Mouse (Mus musculus) embryonic facial prominence, embryonic 14.5 days (tissue): ENCODE results near the gene Noto. TPM values are rescaled to one million over a fixed set of nuclear protein-coding genes. Genes with fewer than 3 reads are reported as not detected.
"Not testable (repeated sequence)": the region's sequence is repeated elsewhere in the genome, so short reads cannot be mapped to it uniquely, and the experiment has no call there.

Experiments used
- ATAC-seq: fragments of 200-750 bp; cut with Nextera tagmentation; 2 replicates; pipeline ENCODE4 v1.8.0; 2017; ENCODE audit warnings: low read depth, moderate number of reproducible peaks, moderate TSS enrichment
- DNase-seq: peaks from one replicate; pipeline ENCODE4 v3.0.0-alpha.2; 2015; ENCODE audit warnings: low spot score
- H3K27ac ChIP-seq: fragments of 300-500 bp; sonication (generic); replicated peaks from 2 replicates; pipeline ENCODE4 v1.5.1; 2014; ENCODE audit warnings: low read depth, mild to moderate bottlenecking, low read length, moderate library complexity
- H3K27me3 ChIP-seq: fragments of 300-500 bp; sonication (generic); replicated peaks from 2 replicates; pipeline ENCODE4 v1.6.1; 2014; ENCODE audit warnings: low read length; ENCODE audit not compliant: control insufficient read depth, insufficient read depth
- H3K36me3 ChIP-seq: fragments of 300-500 bp; sonication (generic); 2 replicates; pipeline ENCODE4 v1.6.1; 2014; ENCODE audit warnings: low read length, mixed read lengths; ENCODE audit not compliant: control insufficient read depth, insufficient read depth
- H3K4me1 ChIP-seq: fragments of 300-500 bp; sonication (generic); 2 replicates; pipeline ENCODE4 v1.6.1; 2014; ENCODE audit warnings: antibody characterized with exemption, low read length; ENCODE audit not compliant: control insufficient read depth, insufficient read depth
- H3K4me2 ChIP-seq: fragments of 300-500 bp; sonication (generic); 2 replicates; pipeline ENCODE4 v1.6.1; 2014; ENCODE audit warnings: low read depth, mild to moderate bottlenecking, low read length, moderate library complexity, mixed read lengths
- H3K4me3 ChIP-seq: fragments of 300-500 bp; sonication (generic); 2 replicates; pipeline ENCODE4 v1.5.1; 2014; ENCODE audit warnings: low read depth, mild to moderate bottlenecking, low read length
- H3K9ac ChIP-seq: fragments of 300-500 bp; sonication (generic); 2 replicates; pipeline ENCODE4 v1.6.1; 2014; ENCODE audit warnings: low read depth, mild to moderate bottlenecking, low read length, moderate library complexity, mixed read lengths
- H3K9me3 ChIP-seq: fragments of 300-500 bp; sonication (generic); 2 replicates; pipeline ENCODE4 v1.6.1; 2016; ENCODE audit warnings: low read length; ENCODE audit not compliant: control insufficient read depth
- WGBS: fragments of 180-500 bp; shearing (Covaris S2); extraction: QIAGEN DNeasy Blood & Tissue Kit; methylation state at CpG from one replicate; pipeline ENCODE4 v1.1.7; 2014; 5-methylcytosine and 5-hydroxymethylcytosine counted together
- polyA plus RNA-seq: library from polyadenylated mRNA; unstranded; fragments of >200 nt; fragmentation: Nextera tagmentation; extraction: Ambion mirVana; gene quantifications from 2 replicates; pipeline ENCODE4 v1.2.1, GENCODE M21; 2014

The Noto gene
- polyA plus RNA-seq, 1 experiment from 2014 or later = not detected

DNA sequence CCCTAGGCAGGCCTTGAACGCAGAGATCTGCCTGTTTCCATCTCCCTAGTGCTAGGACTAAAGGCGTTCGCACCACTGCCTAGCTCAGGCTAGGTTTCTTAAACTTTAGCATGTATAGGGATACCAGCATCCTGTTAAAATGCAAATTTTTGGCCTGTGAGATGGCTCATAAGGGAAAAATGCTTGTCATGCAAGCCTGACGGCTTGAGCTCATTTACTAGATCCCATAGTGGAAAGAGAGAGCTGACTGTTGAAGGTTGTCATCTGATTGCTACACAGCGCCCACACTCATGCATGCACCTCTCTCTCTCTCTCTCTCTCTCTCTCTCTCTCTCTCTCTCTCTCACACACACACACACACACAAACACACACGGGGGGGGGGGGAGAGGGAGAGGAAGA is 12.9 kb downstream of the Noto start:
- no peak for DNase-seq
- no peak overlapping the region for H3K27ac ChIP-seq
- no peak overlapping the region for H3K4me3 ChIP-seq
- peaks cover 6% of the 10 kb centered on the region; the same call in 1 of the 2 replicates for H3K4me1 ChIP-seq
- WGBS = 89% methylated on average over 5 of the region's 6 CpGs
- no peak for ATAC-seq
- H3K27me3 ChIP-seq = no peaks in the 10 kb centered on the region
- peaks cover 33% of the 10 kb centered on the region for H3K36me3 ChIP-seq
- no peaks in the 10 kb centered on the region for H3K9me3 ChIP-seq
- H3K9ac ChIP-seq = no peak overlapping the region
- H3K4me2 ChIP-seq = no peak overlapping the region

DNA sequence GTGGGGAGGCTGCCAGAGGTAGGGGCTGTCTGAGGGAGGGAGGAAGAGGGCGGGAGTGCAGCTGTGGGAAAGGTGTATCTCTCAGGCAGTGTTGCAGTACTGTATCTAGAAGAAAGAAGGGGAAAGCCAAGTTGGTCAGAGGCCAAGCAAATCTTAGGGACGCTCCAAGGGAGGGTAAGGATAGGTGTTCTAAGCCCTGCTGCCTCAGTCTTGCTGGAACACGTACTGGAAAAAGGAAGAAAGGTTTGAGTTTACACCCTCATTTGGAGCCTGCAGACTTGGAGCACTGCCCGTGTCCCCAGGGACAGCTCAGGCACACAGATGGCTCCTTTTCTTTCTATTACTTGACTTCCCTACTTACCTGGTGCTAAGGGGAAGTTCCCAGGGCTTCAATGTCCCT is 17.5 kb downstream of the Noto start:
- ATAC-seq (no peak), DNase-seq (peak; percentile 23)
- H3K9me3 ChIP-seq = no peaks in the 10 kb centered on the region
- no peak overlapping the region for H3K4me3 ChIP-seq
- no peaks in the 10 kb centered on the region for H3K27me3 ChIP-seq
- H3K36me3 ChIP-seq = peaks cover 68% of the 10 kb centered on the region
- H3K4me2 ChIP-seq = no peak overlapping the region
- H3K9ac ChIP-seq = no peak overlapping the region
- no peaks in the 10 kb centered on the region for H3K4me1 ChIP-seq
- WGBS = 91% methylated on average over 4 of the region's 4 CpGs
- H3K27ac ChIP-seq = no peak overlapping the region

DNA sequence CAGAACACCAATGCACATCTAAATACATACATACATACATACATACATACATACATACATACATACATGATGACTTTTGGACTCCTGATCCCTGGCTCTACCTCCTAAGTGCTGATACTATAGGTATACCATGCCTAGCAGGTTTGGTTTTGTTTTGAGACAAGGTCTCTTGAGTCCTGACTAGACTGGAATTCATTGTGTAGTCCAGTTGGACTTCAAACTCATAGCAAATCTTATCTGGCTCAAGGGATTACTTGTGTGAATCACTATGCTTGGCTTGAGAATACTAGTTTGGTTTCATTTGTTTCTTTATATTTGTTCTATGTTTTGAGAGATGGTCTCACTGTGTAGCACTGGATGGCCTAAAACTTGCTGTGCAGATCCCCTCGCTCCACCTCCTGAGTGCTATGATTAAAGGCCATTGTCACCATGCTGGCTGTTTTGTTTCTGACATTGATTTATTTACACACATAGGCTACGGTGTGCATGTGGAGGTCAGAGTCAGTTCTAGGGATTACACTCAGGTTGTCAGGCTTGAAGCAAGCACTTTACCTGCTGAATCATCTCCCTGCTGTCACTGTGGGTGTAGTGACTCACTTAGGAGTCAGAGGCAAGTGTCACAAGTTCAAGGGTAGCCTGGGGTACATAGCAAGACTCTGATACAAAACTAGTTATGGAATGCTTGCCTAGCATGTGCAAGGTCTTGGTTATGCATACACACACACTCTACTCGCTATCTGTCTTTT is 20.0 kb downstream of the Noto start:
- WGBS = 89% methylated on average over 3 of the region's 3 CpGs
- Histone ChIP-seq H3K4me3 (no peak overlapping the region), H3K9me3 (no peaks in the 10 kb centered on the region), H3K9ac (no peak overlapping the region), H3K4me2 (no peak overlapping the region), H3K4me1 (no peaks in the 10 kb centered on the region), H3K27me3 (no peaks in the 10 kb centered on the region), H3K36me3 (peaks cover 76% of the 10 kb centered on the region), H3K27ac (no peak overlapping the region)
- DNase-seq (no peak), ATAC-seq (no peak)

DNA sequence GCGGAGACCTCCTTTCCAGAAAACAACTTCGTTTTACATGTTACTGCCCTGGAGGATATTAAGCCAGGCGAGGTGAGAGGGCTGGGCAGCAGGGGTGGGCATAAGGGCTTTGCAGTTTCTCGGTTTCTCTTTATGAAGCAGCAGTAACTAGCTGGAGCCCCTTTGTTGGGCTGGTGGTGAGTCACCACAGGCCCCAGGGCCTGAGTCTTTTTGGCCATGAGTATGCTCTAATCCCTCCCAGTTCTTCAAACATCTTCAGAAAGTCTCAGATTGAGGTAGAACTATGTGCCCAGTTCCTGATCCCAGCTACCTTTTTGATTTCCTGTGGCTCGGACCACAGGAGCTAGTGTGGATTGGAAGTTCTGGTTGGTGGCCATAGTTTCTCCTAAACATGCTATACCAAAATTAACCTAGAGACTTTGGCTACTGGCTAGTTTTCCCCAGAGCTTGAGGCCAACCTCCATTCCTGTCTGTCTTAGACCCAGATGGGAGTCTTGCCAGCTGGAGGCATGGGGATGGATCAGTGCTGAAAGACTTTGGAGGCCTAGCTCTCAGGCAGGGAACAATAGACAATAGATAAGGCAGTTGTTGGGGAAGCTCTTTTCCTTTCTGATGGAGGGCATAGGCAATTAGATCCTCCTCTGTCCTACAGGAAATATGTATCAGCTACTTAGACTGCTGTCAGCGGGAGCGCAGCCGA is 20.7 kb downstream of the Noto start:
- H3K36me3 ChIP-seq = peaks cover 70% of the 10 kb centered on the region
- ATAC-seq (no peak), DNase-seq (no peak)
- 86% methylated on average over 8 of the region's 8 CpGs for WGBS
- H3K9ac ChIP-seq = no peak overlapping the region
- no peaks in the 10 kb centered on the region for H3K27me3 ChIP-seq
- no peaks in the 10 kb centered on the region for H3K4me1 ChIP-seq
- H3K4me3 ChIP-seq = no peak overlapping the region
- H3K9me3 ChIP-seq = no peaks in the 10 kb centered on the region
- H3K4me2 ChIP-seq = no peak overlapping the region
- H3K27ac ChIP-seq = no peak overlapping the region

DNA sequence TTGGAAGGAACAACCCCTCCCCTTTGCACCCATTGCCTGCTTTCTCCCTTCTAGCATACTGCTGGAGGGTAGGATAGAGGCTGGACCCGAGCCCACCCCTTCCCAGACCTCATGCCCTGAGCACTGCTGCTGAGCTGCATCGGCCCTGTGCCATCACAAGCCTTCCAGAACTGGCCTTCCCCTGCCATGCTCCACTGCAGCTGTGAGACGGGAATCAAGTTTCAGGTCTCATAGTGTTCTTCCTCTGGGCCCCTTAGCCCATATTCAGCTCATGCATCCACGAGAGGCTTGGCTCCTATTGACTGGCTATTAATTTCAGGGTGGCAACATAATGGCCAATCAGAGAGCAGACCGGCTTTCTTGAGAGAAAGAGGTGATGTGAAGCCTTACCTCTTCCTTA is 21.6 kb downstream of the Noto start:
- 75% methylated on average over 4 of the region's 5 CpGs for WGBS
- Histone ChIP-seq H3K27ac (no peak overlapping the region), H3K4me1 (no peaks in the 10 kb centered on the region), H3K36me3 (peaks cover 61% of the 10 kb centered on the region), H3K9me3 (no peaks in the 10 kb centered on the region), H3K27me3 (no peaks in the 10 kb centered on the region), H3K9ac (no peak overlapping the region), H3K4me3 (no peak overlapping the region), H3K4me2 (no peak overlapping the region)
- ATAC-seq (peak; percentile 76), DNase-seq (peak; percentile 39)

DNA sequence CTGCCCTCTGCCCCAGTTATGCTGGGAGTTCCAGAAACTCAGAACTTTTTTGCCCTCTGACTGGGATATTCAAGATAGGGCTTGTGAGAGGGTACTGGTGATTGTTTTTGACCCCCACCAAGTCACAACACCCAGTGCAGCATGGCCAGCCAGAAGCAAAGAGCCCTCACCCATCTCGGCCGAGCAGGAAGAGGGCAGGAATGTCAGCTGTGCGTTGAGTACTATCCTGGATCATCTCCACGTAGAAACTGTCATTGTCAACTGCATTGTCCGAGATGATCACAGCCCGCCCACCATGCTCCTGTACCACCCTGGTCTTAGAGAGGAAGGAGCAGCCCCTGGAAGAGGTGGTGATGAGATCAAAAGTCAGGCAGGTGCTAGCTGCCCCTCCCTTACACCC is 23.7 kb downstream of the Noto start:
- WGBS = 82% methylated on average over 6 of the region's 6 CpGs

DNA sequence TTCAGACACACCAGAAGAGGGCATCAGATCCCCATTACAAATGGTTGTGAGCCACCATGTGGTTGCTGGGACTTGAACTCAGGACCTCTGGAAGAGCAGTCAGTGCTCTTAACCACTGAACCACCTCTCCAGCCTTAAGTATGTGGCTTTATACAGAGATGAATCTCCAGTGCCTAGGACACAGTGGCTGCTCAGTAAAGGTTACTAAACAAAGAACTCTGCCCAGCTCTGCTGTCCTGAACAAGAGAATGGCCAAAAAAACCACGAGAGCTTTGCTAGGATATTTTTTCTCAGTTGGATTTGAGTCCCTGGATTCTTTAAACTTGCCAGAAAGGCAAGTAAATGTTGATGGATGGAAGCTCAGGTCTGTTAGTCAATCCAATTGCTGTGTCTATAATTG is 26.5 kb downstream of the Noto start:
- H3K9me3 ChIP-seq, DNase-seq, H3K9ac ChIP-seq, H3K4me3 ChIP-seq, ATAC-seq, H3K27ac ChIP-seq, H3K27me3 ChIP-seq: not testable (repeated sequence)
- Histone ChIP-seq H3K4me1 (peaks cover 16% of the 10 kb centered on the region), H3K36me3 (peaks cover 23% of the 10 kb centered on the region), H3K4me2 (peak overlapping the region; percentile 80)
- 60% methylated on average over 1 of the region's 1 CpGs for WGBS

More for the DNA sequence above, 23.7 kb downstream of the Noto start:
- Histone ChIP-seq H3K9ac (no peak overlapping the region), H3K27me3 (no peaks in the 10 kb centered on the region), H3K4me1 (no peaks in the 10 kb centered on the region), H3K9me3 (no peaks in the 10 kb centered on the region), H3K4me2 (no peak overlapping the region), H3K36me3 (peaks cover 41% of the 10 kb centered on the region), H3K4me3 (no peak overlapping the region), H3K27ac (no peak overlapping the region)
- DNase-seq (no peak), ATAC-seq (no peak)

DNA sequence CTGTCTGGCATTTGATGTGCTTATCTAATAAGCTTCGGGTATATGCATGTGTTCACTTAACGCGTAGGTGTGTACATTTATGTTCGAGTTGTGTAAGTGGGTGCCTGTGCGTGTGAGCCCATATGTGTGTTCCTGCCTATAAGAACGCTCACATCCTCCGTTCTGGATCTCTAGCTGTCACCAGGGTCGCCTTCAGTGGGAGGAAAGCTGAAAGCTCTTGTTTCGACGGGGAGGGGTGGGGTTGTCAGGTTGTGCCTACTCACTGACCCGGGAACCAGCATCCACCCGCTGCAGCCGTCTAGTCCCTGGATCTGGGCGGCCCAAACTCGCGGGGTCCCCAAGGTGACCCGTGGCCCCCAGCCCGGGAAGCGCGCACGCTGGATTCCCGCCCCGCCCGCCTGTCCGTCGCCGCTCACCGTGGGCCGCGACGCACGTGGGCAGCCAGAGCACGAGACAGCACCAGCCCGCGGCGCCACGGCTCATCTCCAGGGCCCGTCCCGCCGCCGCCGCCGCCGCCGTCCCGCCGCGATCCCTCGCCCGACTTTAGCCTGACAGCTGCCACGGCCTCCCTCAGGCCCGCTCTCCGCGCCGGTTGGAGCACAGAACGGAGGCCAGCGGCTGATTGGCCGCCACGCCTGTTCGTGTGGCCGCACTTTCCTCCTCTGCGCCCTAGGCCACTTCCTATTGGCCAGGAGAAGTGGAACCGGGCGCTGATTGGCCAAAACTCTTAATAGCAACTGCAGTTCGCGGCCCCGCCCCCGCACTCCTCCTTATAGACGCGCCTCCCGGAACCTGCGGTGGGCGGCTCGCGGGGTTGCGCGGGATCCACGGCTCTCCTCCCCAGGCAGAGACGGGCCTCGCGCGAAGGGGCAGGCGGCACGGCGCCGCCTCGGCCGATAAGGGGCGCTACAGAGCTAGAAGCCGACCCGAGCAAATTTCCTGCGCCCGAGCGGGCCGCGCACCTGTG is 27.3 kb downstream of the Noto start, which contains the start of gene Cct7:
Gene Cct7, plus strand, starts transcription at position 818 of the 967 bp plus-strand sequence.
- Histone ChIP-seq H3K4me1 (peaks cover 16% of the 10 kb centered on the region), H3K27ac (peak within 1 kb of the TSS; percentile 91), H3K4me2 (peak within 1 kb of the TSS; percentile 80), H3K4me3 (peak within 1 kb of the TSS; percentile 75), H3K36me3 (peaks cover 15% of the 10 kb centered on the region), H3K9me3 (no peaks in the 10 kb centered on the region), H3K9ac (peak within 1 kb of the TSS; percentile 94), H3K27me3 (no peaks in the 10 kb centered on the region)
- WGBS = 5% methylated on average over 48 of the region's 96 CpGs
- ATAC-seq = peak; percentile 95
- DNase-seq = peak; percentile 100
